Mouse (Mus musculus) heart, embryonic 16.5 days (tissue): Measurements from ENCODE around the gene Abcb6. TPM values are rescaled to one million over a fixed set of nuclear protein-coding genes. Genes with fewer than 3 reads are reported as not detected.

ENCODE experiments used
- ATAC-seq: fragments of 200-750 bp; cut with Nextera tagmentation; replicated peaks from 2 replicates; pipeline ENCODE4 v1.8.0; 2017; ENCODE audit warnings: moderate number of reproducible peaks; ENCODE audit not compliant: insufficient read depth, low FRiP score; ENCODE audit errors: extremely low read depth
- H3K27ac ChIP-seq: fragments of 300-500 bp; sonication (generic); 2 replicates; pipeline ENCODE4 v1.5.1; 2014; ENCODE audit warnings: mild to moderate bottlenecking, low read length, control low read depth, moderate library complexity
- H3K27me3 ChIP-seq: fragments of 300-500 bp; sonication (generic); 2 replicates; pipeline ENCODE4 v1.6.1; 2014; ENCODE audit warnings: low read length, mixed read lengths; ENCODE audit not compliant: control insufficient read depth, insufficient read depth
- H3K36me3 ChIP-seq: fragments of 300-500 bp; sonication (generic); 2 replicates; pipeline ENCODE4 v1.6.1; 2014; ENCODE audit not compliant: control insufficient read depth, insufficient read depth
- H3K4me1 ChIP-seq: fragments of 300-500 bp; sonication (generic); 2 replicates; pipeline ENCODE4 v1.6.1; 2014; ENCODE audit warnings: low read length, mixed read lengths; ENCODE audit not compliant: control insufficient read depth, insufficient read depth
- H3K4me2 ChIP-seq: fragments of 300-500 bp; sonication (generic); 2 replicates; pipeline ENCODE4 v1.6.1; 2014; ENCODE audit warnings: low read depth, mild to moderate bottlenecking, control low read depth, low read length
- H3K4me3 ChIP-seq: fragments of 300-500 bp; sonication (generic); 2 replicates; pipeline ENCODE4 v1.5.1; 2014; ENCODE audit warnings: mild to moderate bottlenecking, control low read depth, low read length
- H3K9ac ChIP-seq: fragments of 300-500 bp; sonication (generic); 2 replicates; pipeline ENCODE4 v1.6.1; 2014; ENCODE audit warnings: low read length, control low read depth
- H3K9me3 ChIP-seq: fragments of 300-500 bp; sonication (generic); replicated peaks from 2 replicates; pipeline ENCODE4 v1.6.1; 2016; ENCODE audit warnings: low read length; ENCODE audit not compliant: control insufficient read depth
- WGBS: fragments of 180-500 bp; shearing (Covaris S2); extraction: QIAGEN DNeasy Blood & Tissue Kit; methylation state at CpG from one replicate; pipeline ENCODE4 v1.1.7; 2014; 5-methylcytosine and 5-hydroxymethylcytosine counted together
- polyA plus RNA-seq: library from polyadenylated mRNA; unstranded; fragments of >200 nt; fragmentation: Nextera tagmentation; extraction: Ambion mirVana; gene quantifications from 2 replicates; pipeline ENCODE4 v1.2.1, GENCODE M21; 2015

The Abcb6 gene
- polyA plus RNA-seq, 1 experiment from 2014 or later, result 15.2 TPM

DNA sequence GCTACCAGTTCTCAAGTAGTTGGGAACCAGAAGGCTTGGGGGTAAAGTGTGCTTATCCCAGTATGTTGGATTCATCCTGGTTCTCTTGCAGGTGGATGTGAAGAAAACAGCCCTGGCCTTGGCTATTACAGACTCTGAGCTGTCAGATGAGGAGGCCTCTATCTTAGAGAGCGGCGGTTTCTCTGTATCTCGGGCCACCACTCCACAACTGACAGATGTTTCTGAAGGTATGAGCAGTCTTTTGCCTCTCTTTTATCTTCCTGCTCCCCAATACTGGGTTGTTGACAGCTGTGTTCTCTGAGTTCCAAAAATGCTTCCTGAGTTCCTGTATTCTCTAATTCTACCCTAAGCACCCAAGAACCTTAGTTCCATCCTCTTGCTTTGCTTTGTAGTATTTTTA, 34.6 kb downstream of the Abcb6 start:
- ATAC-seq, result no peak
- Histone ChIP-seq H3K36me3 (peaks cover 43% of the 10 kb centered on the region), H3K4me2 (no peak overlapping the region), H3K4me1 (peaks cover 13% of the 10 kb centered on the region), H3K9ac (no peak overlapping the region), H3K4me3 (no peak overlapping the region), H3K9me3 (no peaks in the 10 kb centered on the region), H3K27ac (no peak overlapping the region), H3K27me3 (no peaks in the 10 kb centered on the region)
- WGBS, result 94% methylated on average over 3 of the region's 3 CpGs

DNA sequence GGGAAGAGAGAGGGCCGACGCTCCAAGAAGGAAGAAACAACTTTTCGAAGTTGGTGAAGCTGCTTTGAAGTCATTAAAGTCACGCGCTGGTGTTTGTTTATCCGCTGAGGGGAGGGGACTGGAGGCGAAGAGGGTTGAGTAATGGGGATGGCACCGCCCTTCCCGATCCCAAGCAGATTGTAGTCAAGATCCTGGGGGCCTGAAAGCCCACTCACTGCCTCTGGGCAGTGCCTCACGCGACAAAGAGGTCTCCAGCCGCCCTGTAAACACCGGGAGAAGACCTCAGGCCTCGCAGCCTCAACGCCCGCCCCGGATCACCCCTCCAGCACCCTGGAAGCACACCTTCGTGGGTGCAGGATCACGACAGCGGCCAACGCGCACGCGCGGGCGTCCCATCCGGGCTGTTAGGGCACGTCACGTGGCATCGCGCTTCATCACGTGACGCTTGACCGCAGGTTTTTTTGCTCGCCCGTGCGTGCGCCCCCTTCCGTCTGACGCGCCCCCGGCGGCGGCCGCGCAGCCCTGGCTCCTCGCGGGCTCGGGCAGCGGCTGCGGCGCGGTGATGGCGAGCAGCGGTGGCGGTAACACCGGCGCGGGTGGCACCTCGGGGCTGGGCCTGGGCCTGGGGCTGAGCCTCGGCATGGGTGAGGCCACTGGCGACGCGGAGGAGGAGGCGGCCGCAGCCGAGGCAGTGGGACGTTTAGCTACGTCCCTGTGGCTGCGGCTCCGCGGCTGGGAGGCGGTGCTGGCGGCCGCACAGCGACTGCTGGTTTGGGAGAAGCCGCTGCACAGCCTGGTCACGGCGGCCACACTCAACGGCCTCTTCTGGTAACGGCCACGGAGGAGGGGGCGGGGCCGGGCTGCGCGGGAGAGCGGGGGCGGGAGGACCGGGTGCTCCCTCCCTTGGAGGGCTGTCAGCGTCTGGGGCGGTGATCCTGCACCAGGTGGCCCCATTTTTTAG, 37.6 kb downstream of the Abcb6 start, which contains the start of the genes Cnppd1 and Retreg2:
Gene Cnppd1 (minus strand): TSS at position 411 of the 961 bp plus-strand sequence.
Gene Retreg2 (plus strand): TSS at position 478 of the 961 bp plus-strand sequence.
- no peaks in the 10 kb centered on the region for H3K9me3 ChIP-seq
- H3K9ac ChIP-seq, result peak within 1 kb of the TSS; percentile 77
- H3K4me3 ChIP-seq, result peak within 1 kb of the TSS; percentile 59
- H3K27ac ChIP-seq, result peak within 1 kb of the TSS; percentile 81
- WGBS, result under 1% methylated on average over 90 of the region's 91 CpGs
- H3K4me2 ChIP-seq, result peak within 1 kb of the TSS; percentile 94
- H3K36me3 ChIP-seq, result peaks cover 50% of the 10 kb centered on the region
- H3K4me1 ChIP-seq, result peaks cover 17% of the 10 kb centered on the region
- peak; percentile 89 for ATAC-seq
- no peaks in the 10 kb centered on the region for H3K27me3 ChIP-seq

DNA sequence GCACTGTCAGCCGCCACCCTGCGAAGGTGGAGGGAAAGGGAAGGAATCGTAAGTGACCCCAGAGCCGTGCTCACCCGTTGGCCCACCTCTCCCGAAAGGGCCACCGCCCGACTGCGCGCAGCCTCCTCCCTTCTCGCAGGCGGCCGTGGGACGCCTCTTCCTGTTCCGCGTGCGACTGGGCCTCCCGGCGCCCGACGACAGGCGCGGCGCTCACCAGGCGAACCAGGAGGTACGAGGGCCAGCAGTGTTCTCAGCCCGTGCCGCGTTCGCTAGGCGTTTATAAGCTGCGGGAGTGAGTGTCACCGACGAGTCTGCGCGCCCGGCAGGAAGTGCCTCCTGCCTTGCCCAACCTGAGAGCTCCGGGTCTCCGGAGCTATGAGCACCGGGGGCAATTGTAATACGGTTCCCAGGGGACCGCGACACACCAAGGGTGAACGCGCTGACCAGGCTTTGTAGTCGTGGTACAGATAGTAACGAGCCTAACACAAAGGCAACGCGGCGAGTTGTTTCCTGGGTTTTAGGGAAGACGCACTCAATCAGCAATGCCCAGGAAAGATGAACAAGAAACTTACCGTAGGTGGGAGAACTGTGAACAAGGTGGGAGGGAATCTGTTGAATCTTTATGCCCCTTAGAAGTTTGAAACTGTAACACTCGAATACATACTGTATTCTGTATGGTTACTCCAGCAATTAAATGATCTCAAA, 38.6 kb downstream of the Abcb6 start:
- peak overlapping the region; percentile 81 for H3K27ac ChIP-seq
- ATAC-seq, result peak; percentile 49
- H3K9ac ChIP-seq, result peak overlapping the region; percentile 77
- H3K36me3 ChIP-seq, result peaks cover 47% of the 10 kb centered on the region
- peak overlapping the region; percentile 94 for H3K4me2 ChIP-seq
- peaks cover 17% of the 10 kb centered on the region for H3K4me1 ChIP-seq
- H3K27me3 ChIP-seq, result no peaks in the 10 kb centered on the region
- H3K4me3 ChIP-seq, result peak overlapping the region; percentile 59
- under 1% methylated on average over 52 of the region's 53 CpGs for WGBS
- H3K9me3 ChIP-seq, result no peaks in the 10 kb centered on the region

DNA sequence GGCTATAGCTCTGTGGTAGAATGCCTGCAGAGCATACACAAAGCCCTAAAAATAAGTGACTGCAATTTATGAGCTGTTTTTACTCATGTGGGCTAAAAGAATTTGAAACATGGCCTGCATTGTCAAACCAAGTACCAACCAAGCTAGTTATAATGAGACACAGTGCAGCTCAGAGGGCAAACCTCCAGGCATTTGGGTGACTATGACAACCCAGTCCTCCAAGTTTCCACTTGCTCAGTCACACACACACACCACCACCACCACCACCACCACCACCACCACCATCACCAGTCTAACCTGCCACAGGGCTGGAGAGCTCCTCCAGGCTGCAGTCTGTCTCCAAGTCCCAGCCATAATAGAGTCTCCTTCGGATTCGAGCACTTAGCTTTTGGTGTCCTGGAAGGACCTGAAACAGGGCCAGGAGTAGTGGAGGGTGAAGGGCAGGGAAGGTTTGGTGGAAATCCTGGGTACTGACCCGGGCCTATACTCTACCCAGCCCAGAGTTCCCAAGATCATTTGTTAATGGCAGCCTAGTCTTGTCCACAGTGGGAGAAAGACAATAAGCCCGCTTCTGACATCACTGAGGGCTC, 39.5 kb downstream of the Abcb6 start:
- H3K36me3 ChIP-seq, result peaks cover 46% of the 10 kb centered on the region
- no peaks in the 10 kb centered on the region for H3K9me3 ChIP-seq
- WGBS, result 47% methylated on average over 4 of the region's 4 CpGs
- no peak for ATAC-seq
- peak overlapping the region; percentile 77 for H3K9ac ChIP-seq
- peak overlapping the region; percentile 81 for H3K27ac ChIP-seq
- peaks cover 17% of the 10 kb centered on the region for H3K4me1 ChIP-seq
- H3K27me3 ChIP-seq, result no peaks in the 10 kb centered on the region
- H3K4me2 ChIP-seq, result peak overlapping the region; percentile 94
- peak overlapping the region; percentile 59 for H3K4me3 ChIP-seq

DNA sequence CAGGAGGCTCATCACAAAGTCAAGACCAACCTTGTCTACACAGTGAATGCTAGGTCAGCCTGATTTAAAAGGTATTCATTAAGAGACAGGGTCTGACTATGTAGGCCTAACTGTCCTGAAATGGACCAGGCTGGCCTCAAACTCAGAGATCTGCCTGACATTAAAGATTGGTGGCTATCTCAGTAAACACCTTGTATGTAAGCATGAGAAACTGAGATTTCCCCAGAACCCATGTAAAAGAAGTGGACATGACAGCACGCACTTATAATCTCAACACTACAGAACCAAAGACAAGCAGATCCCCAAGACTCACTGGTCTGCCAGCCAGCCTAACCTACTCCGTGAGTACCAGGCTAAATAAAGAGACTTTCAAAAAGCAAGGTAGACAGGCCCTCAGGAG, 41.7 kb downstream of the Abcb6 start:
- H3K4me1 ChIP-seq, result peaks cover 12% of the 10 kb centered on the region
- no peak overlapping the region for H3K4me2 ChIP-seq
- no peak overlapping the region for H3K9ac ChIP-seq
- no peaks in the 10 kb centered on the region for H3K9me3 ChIP-seq
- 92% methylated on average over 2 of the region's 2 CpGs for WGBS
- H3K36me3 ChIP-seq, result peaks cover 31% of the 10 kb centered on the region
- no peak for ATAC-seq
- no peak overlapping the region for H3K4me3 ChIP-seq
- H3K27me3 ChIP-seq, result no peaks in the 10 kb centered on the region
- no peak overlapping the region for H3K27ac ChIP-seq

DNA sequence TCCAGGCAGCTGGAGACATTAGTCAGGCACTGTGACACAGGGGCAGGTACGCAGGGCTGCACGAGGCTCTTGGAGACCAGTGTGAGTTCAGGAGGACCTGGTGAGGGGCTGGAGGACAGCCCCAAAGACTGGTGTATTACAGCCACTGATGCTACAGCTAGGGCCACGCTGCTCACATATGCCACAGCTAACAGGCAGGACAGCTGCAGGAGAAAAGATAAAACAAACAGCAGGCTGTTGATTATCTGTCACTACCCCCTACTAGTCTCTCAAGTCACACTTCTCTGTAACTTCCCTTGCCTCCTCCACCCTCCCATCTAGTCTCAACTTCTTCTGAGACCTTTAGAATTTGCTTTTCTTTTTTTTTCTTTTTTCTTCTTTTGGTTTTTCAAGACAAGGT, 43.5 kb downstream of the Abcb6 start:
- ATAC-seq, result no peak
- Histone ChIP-seq H3K4me1 (peaks cover 9% of the 10 kb centered on the region), H3K9ac (no peak overlapping the region), H3K4me2 (no peak overlapping the region), H3K9me3 (no peaks in the 10 kb centered on the region), H3K27me3 (no peaks in the 10 kb centered on the region), H3K36me3 (peaks cover 31% of the 10 kb centered on the region), H3K4me3 (no peak overlapping the region), H3K27ac (no peak overlapping the region)
- 35% methylated on average over 3 of the region's 3 CpGs for WGBS

DNA sequence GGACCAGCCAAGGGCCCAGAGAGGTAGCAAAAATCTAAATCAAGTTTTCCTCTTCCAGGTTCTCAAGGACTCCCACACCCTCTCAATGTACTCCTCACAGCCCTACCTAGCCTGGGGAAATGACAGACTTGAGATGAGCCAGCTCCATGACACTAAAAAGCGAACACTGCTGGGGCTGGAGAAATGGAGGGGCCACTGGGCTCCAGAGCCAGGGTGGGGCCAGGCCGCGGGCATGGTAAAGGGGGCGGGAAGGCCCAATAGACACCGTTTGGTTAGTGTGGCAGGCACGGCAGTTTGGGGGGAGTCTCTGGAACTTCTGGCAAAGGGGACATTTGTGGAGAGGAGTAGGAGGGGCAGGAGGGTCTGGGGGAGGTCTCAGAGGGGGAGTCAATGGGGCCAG, 43.9 kb downstream of the Abcb6 start:
- Histone ChIP-seq H3K4me2 (no peak overlapping the region), H3K36me3 (peaks cover 31% of the 10 kb centered on the region), H3K27ac (no peak overlapping the region), H3K9ac (no peak overlapping the region), H3K9me3 (no peaks in the 10 kb centered on the region), H3K4me1 (peaks cover 9% of the 10 kb centered on the region), H3K4me3 (no peak overlapping the region), H3K27me3 (no peaks in the 10 kb centered on the region)
- 65% methylated on average over 6 of the region's 6 CpGs for WGBS
- ATAC-seq, result no peak

DNA sequence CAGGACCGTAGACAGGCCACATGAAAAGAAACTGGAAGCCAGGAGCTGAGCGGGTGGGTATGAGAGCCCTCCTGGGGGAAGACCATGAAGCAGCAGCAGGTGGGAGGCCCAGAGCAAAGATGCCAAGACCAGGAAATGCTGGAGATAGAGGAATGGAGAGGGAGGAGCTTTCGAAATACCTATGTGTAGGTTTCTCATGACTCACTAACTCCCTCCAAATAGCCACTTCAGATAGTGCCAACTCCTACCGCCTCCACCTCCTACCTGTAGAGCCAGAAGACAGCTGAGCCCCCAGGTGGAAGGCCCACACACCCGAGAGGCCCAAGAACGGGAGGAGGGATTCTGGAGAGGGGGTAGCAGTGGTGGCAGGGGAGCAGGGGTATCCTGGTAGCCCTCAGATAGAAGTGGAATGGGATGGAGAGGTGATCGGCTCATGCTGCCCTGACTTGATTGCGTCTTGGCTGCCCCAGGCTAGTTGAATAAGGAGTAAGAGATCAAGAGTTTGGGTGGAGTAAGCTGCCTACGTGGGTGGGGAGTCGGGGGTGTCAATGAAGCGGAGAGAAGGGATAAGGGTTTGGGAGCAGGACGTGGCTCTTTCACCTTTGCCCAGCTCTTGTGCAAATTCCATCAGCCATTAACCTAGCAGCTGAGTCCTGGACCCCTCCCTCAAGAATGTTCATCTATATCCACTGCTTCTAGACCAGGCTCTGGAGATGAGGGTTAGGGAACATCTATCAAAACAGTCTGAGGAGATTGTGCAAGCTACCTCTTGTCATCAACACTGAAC, 46.6 kb downstream of the Abcb6 start, which contains the start of gene Slc23a3:
Gene Slc23a3 (minus strand): TSS at position 470 of the 787 bp plus-strand sequence.
- Histone ChIP-seq H3K9ac (no peak within 1 kb of the TSS), H3K4me1 (no peaks in the 10 kb centered on the region), H3K27ac (no peak within 1 kb of the TSS), H3K4me3 (no peak within 1 kb of the TSS), H3K9me3 (no peaks in the 10 kb centered on the region), H3K4me2 (no peak within 1 kb of the TSS), H3K27me3 (no peaks in the 10 kb centered on the region), H3K36me3 (peaks cover 22% of the 10 kb centered on the region)
- 54% methylated on average over 12 of the region's 12 CpGs for WGBS
- ATAC-seq, result 0 out of 2 replicates have a peak, but pooled peaks have one; percentile 6
